Mouse (Mus musculus) limb, embryonic 15.5 days (tissue): ENCODE measurements around the gene Ggt6. TPM values are rescaled to one million over a fixed set of nuclear protein-coding genes. Genes with fewer than 3 reads are reported as not detected.
"Not testable (repeated sequence)": the region's sequence is repeated elsewhere in the genome, so short reads cannot be mapped to it uniquely, and the experiment has no call there.

Source experiments
- ATAC-seq: fragments of 200-750 bp; cut with Nextera tagmentation; 2 replicates; pipeline ENCODE4 v1.8.0; 2017; ENCODE audit warnings: low read depth, moderate TSS enrichment; ENCODE audit not compliant: insufficient number of reproducible peaks, low FRiP score, low TSS enrichment
- H3K27ac ChIP-seq: fragments of 300-500 bp; sonication (generic); 2 replicates; pipeline ENCODE4 v1.5.1; 2015; ENCODE audit warnings: moderate library complexity, mild to moderate bottlenecking, inconsistent platforms
- H3K27me3 ChIP-seq: fragments of 300-500 bp; sonication (generic); 2 replicates; pipeline ENCODE4 v1.6.1; 2015; ENCODE audit warnings: inconsistent platforms
- H3K36me3 ChIP-seq: fragments of 300-500 bp; sonication (generic); 2 replicates; pipeline ENCODE4 v1.6.1; 2015; ENCODE audit warnings: inconsistent platforms
- H3K4me1 ChIP-seq: fragments of 300-500 bp; sonication (generic); 2 replicates; pipeline ENCODE4 v1.6.1; 2015; ENCODE audit warnings: inconsistent platforms
- H3K4me2 ChIP-seq: fragments of 300-500 bp; sonication (generic); 2 replicates; pipeline ENCODE4 v1.6.1; 2015; ENCODE audit warnings: mild to moderate bottlenecking, inconsistent platforms
- H3K4me3 ChIP-seq: fragments of 300-500 bp; sonication (generic); 2 replicates; pipeline ENCODE4 v1.5.1; 2015; ENCODE audit warnings: mild to moderate bottlenecking, inconsistent platforms
- H3K9ac ChIP-seq: fragments of 300-500 bp; sonication (generic); 2 replicates; pipeline ENCODE4 v1.6.1; 2015; ENCODE audit warnings: inconsistent platforms
- H3K9me3 ChIP-seq: fragments of 300-500 bp; sonication (generic); 2 replicates; pipeline ENCODE4 v1.6.1; 2016; ENCODE audit warnings: inconsistent platforms
- WGBS: fragments of 180-500 bp; shearing (Covaris S2); methylation state at CpG from one replicate; pipeline ENCODE4 v1.1.7; 2015; 5-methylcytosine and 5-hydroxymethylcytosine counted together
- polyA plus RNA-seq: library from polyadenylated mRNA; unstranded; fragments of >200 nt; fragmentation: Nextera tagmentation; extraction: Ambion mirVana; gene quantifications from 2 replicates; pipeline ENCODE4 v1.2.1, GENCODE M21; 2015

Ggt6 gene
- polyA plus RNA-seq, 1 experiment from 2014 or later, result 11.5 TPM

DNA sequence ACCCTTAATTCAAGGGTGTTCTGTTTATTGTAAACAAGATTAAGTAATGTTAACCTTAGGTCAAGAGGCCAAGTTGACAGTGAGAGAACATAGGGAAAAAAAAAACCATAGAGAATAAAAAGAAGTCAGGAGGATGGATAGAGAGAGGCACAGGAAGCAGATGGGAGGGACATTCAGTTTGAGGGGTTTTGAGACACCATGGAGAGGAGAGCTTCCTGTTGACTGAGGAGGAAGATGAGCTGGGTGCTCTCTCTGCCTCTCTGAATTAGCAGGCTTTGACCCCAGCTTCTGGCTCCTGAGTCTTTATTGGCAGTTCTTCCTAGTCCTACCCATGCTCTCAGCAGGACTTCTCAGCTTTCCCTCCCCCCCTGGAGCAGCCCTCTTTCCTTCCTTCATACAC, 10.1 kb upstream of the Ggt6 start:
- no peak for ATAC-seq
- Histone ChIP-seq H3K4me1 (peaks cover 2% of the 10 kb centered on the region; the same call in 1 of the 2 replicates), H3K9me3 (no peaks in the 10 kb centered on the region), H3K27ac (no peak overlapping the region), H3K9ac (no peak overlapping the region), H3K4me3 (no peak overlapping the region), H3K36me3 (no peaks in the 10 kb centered on the region), H3K4me2 (no peak overlapping the region), H3K27me3 (no peaks in the 10 kb centered on the region)

DNA sequence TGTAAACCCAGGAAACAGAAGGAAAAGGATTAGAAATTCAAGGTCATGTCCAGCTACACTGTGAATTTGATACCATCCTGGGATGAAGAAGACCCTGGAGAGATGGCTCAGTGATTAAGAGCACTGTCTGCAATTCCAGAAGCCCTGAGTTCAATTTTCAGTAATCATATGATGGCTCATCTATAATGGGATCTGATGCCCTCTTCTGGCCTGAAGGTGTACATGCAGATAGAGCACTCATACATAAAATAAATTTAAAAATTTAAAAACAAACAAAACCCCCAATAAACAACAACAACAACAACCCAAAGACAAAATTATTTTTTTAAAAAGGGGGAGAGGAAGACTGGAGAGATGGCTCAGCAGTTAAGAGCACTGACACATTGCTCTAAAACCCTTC, 8.4 kb upstream of the Ggt6 start:
- no peak overlapping the region for H3K27ac ChIP-seq
- no peaks in the 10 kb centered on the region for H3K36me3 ChIP-seq
- peaks cover 2% of the 10 kb centered on the region; the same call in 1 of the 2 replicates for H3K4me1 ChIP-seq
- no peaks in the 10 kb centered on the region for H3K9me3 ChIP-seq
- no peak overlapping the region for H3K9ac ChIP-seq
- H3K4me3 ChIP-seq, result no peak overlapping the region
- no peaks in the 10 kb centered on the region for H3K27me3 ChIP-seq
- no peak overlapping the region for H3K4me2 ChIP-seq
- ATAC-seq, result no peak

DNA sequence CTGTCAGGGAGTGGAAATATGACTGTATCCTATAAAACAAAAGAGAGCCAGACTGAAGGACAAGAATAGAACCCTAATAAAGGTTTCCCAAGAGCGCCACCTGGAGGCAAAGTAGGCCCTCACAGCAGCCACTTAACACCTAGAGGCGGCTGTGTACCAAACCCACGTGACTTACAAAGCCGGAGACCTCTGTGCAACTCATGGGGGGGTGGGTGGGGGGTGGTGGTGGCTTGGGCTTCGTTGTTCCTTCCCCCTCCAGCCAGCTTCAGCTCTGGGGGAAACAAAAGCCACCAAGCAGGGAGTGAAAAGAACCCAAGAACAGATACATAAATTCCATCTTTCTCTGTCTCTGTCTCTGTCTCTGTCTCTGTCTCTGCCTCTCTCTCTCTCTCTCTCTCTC, 6.6 kb upstream of the Ggt6 start:
- WGBS, result 4% methylated on average over 5 of the region's 5 CpGs
- H3K36me3 ChIP-seq, result no peaks in the 10 kb centered on the region
- H3K4me1 ChIP-seq, result peaks cover 2% of the 10 kb centered on the region; the same call in 1 of the 2 replicates
- no peaks in the 10 kb centered on the region for H3K27me3 ChIP-seq
- H3K4me2 ChIP-seq, result no peak overlapping the region
- no peak overlapping the region for H3K27ac ChIP-seq
- H3K9me3 ChIP-seq, result no peaks in the 10 kb centered on the region
- no peak overlapping the region for H3K4me3 ChIP-seq
- no peak for ATAC-seq
- H3K9ac ChIP-seq, result no peak overlapping the region

DNA sequence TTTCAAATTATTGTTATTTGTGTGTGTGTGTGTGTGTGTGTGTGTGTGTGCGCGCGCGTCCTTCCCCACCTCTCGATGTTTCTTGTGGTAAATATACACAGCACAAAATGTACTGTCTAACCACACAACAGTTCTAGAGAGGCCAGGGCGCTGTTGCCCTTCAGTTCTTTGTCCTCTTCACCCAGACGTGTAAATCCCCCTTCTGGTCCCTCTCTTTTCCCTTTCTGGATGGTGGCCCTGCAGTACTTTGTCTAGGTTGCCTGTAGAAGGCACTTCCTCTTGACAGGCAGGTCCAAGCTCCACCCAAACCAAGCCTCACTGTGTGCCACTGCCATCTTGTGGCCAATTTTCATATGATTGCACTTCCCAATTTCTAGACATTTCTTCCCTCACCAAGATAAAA, 6.0 kb upstream of the Ggt6 start:
- Histone ChIP-seq H3K4me2 (peak overlapping the region; percentile 32; the same call in 1 of the 2 replicates), H3K36me3 (no peaks in the 10 kb centered on the region), H3K27me3 (no peaks in the 10 kb centered on the region), H3K27ac (no peak overlapping the region), H3K4me3 (no peak overlapping the region; the same call in 1 of the 2 replicates), H3K9me3 (no peaks in the 10 kb centered on the region), H3K4me1 (peaks cover 2% of the 10 kb centered on the region; the same call in 1 of the 2 replicates), H3K9ac (no peak overlapping the region)
- ATAC-seq, result no peak
- WGBS, result 58% methylated on average over 7 of the region's 7 CpGs

DNA sequence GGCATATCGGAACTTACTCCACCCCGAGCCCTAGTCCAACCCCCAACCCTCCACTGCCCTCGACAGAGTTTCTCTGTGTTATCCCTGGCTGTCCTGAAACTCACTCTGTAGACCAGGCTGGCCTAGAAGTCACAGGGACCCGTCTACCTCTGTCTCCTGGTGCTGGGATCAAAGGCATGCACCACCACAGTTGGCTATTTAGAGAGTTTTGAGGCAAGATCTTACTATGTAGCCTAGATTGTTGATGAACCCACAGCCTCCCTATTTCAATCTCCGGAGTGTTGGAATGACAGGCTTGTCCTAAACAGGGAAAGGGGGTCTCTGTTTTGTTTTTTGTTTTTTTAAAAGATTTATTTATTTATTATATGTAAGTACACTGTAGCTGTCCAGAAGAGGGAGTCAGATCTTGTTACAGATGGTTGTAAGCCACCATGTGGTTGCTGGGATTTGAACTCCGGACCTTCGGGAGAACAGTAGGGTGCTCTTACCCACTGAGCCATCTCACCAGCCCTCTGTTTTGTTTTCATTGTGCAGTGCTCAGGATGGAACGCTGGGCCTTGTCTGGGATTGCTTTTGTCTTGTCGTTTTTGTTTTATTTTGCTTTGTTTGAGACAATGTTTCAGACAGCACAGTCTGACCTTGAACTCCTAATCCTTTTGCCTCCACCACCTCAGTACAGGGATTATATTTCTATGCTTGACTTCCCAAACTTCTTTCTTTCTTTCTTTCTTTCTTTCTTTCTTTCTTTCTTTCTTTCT, 4.8 kb upstream of the Ggt6 start:
- not testable (repeated sequence) for H3K4me1 ChIP-seq, H3K36me3 ChIP-seq, ATAC-seq, H3K9me3 ChIP-seq, H3K27me3 ChIP-seq, H3K4me3 ChIP-seq, H3K9ac ChIP-seq, H3K4me2 ChIP-seq, H3K27ac ChIP-seq
- WGBS, result 68% methylated on average over 9 of the region's 9 CpGs

DNA sequence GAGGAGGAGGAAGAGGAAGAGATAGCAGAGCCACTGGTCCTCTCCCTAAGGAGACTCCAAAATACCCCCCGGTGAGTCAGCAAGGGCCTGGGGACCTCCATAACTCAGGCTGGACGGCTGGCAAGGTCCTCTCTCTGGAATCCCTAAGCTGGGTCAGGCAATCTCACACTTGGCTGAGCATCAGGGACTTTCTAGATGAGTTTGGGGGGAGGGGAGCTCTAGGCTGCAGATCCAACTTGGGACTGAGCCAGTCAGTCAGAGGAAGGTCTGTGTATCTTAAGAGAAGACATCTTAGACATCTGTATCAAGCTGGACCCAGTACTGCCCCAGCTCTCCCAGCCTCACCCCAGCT, 344 bp downstream of the Ggt6 start:
- Histone ChIP-seq H3K4me1 (peaks cover 19% of the 10 kb centered on the region), H3K27ac (peak overlapping the region; percentile 65), H3K27me3 (no peaks in the 10 kb centered on the region), H3K9me3 (no peaks in the 10 kb centered on the region), H3K4me3 (0 out of 2 replicates have a peak overlapping the region, but pooled peaks have one; percentile 4), H3K9ac (no peak overlapping the region), H3K4me2 (no peak overlapping the region), H3K36me3 (no peaks in the 10 kb centered on the region)
- WGBS, result 47% methylated on average over 2 of the region's 2 CpGs
- no peak for ATAC-seq

DNA sequence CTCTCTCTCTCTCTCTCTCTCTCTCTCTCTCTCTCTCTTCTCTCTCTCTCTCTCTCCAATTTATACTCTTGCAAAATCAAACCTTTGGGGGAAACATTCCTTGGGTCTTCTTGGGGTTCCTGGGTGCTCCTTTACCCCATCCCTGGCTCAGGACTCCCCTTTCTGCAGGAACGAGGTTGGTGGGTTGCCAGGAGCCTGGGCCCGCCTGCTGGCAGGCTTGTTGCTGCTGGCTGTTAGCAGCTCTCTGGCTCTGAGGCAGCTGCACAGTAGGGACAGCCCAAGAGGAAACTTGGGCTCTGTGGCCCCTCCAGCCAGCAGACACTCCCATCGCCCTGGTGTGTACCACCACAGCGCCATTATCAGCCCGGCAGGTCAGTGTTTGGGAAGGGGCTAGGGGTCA, 945 bp downstream of the Ggt6 start:
- Histone ChIP-seq H3K9ac (no peak overlapping the region), H3K4me1 (peaks cover 19% of the 10 kb centered on the region), H3K9me3 (no peaks in the 10 kb centered on the region), H3K27me3 (no peaks in the 10 kb centered on the region), H3K4me2 (0 out of 2 replicates have a peak overlapping the region, but pooled peaks have one; percentile 12), H3K4me3 (no peak overlapping the region), H3K36me3 (no peaks in the 10 kb centered on the region), H3K27ac (no peak overlapping the region)
- WGBS, result 71% methylated on average over 5 of the region's 5 CpGs
- no peak for ATAC-seq

DNA sequence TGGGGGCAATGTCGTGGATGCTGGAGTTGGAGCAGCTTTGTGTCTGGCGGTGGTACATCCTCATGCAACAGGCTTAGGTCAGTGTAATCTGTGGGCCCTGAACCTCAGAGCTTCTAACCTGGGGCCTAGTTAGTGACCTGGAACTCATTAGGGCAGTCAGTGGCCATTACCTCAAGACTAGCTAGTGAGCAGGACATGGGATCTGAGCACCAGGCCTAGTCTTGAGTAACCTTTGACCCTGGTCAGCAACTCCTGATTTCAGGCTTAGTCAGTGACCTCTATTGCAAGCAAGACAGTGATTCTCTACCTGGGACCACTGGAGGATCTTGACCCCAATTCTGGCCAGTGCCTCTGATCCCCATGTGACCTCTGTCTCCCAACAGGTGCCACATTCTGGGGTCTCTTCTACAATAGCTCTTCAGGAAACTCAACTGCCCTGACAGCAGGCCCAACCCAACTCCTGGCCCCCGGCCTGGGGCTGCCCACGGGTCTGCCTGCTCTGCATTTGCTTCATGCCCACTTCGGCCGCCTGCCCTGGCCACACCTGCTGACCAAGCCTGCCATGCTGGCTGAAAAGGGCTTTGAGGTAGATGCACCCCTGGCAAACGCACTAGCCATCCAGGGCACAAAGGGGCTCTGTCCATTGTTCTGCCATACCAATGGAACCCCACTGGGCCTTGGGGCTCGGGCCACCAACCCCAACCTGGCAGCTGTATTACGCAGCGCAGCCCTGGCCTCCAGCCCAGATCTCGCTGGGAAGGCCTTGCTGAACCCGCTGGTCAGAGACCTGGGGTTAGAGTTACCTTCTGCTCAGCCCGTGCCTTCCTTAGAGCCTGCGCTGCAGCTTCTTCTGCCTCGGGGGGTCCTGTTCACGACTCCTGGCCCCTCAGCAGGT, 1.7 kb downstream of the Ggt6 start:
- no peak for ATAC-seq
- no peak overlapping the region for H3K27ac ChIP-seq
- no peak overlapping the region for H3K9ac ChIP-seq
- peaks cover 23% of the 10 kb centered on the region for H3K4me1 ChIP-seq
- no peaks in the 10 kb centered on the region for H3K9me3 ChIP-seq
- H3K4me2 ChIP-seq, result 0 out of 2 replicates have a peak overlapping the region, but pooled peaks have one; percentile 12
- no peaks in the 10 kb centered on the region for H3K36me3 ChIP-seq
- 85% methylated on average over 16 of the region's 16 CpGs for WGBS
- H3K27me3 ChIP-seq, result no peaks in the 10 kb centered on the region
- H3K4me3 ChIP-seq, result no peak overlapping the region

DNA sequence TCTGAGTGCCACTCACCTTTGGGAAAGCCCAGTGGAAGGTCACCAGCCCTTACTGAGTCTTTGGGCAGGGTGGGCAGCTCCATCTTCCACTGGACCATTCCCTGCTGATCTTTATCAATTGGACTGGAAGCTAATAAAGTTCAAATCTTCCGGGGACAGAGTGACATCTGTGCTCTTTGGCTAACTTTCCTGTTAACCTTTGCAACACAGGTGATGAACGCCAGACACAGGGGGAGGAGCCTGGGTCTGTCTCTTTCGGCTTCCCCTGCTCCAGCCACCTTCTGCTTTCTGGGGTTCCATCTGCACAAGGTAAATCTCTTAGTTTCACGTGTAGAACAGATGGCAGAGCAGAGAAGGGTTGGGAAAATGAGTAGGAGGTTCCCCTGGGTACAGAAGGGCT, 3.1 kb downstream of the Ggt6 start:
- H3K4me1 ChIP-seq, result peaks cover 29% of the 10 kb centered on the region
- H3K4me2 ChIP-seq, result no peak overlapping the region
- H3K9ac ChIP-seq, result no peak overlapping the region
- no peaks in the 10 kb centered on the region for H3K27me3 ChIP-seq
- 47% methylated on average over 4 of the region's 4 CpGs for WGBS
- no peak overlapping the region for H3K4me3 ChIP-seq
- H3K36me3 ChIP-seq, result peaks cover 10% of the 10 kb centered on the region
- H3K27ac ChIP-seq, result no peak overlapping the region
- ATAC-seq, result no peak
- no peaks in the 10 kb centered on the region for H3K9me3 ChIP-seq

DNA sequence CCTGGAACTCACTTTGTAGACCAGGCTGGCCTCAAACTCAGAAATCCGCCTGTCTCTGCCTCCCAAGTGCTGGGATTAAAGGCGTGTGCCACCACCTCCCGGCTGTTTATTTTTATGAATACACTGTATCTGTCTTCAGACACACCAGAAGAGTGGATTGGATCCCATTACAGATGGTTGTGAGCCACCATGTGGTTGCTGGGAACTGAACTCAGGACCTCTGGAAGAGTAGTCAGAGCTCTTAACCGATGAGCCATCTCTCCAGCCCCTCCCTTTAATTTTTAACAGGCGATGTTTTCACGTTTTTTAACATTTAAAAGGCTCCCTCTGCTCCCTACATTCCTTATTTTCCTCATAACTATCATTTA, 5.3 kb downstream of the Ggt6 start:
- Histone ChIP-seq H3K27ac (peak overlapping the region; percentile 91), H3K4me2 (peak overlapping the region; percentile 84), H3K9ac (peak overlapping the region; percentile 83), H3K4me1 (peaks cover 18% of the 10 kb centered on the region), H3K36me3 (peaks cover 31% of the 10 kb centered on the region), H3K4me3 (peak overlapping the region; percentile 87)
- H3K27me3 ChIP-seq, H3K9me3 ChIP-seq, ATAC-seq: not testable (repeated sequence)
- WGBS, result 40% methylated on average over 6 of the region's 6 CpGs

DNA sequence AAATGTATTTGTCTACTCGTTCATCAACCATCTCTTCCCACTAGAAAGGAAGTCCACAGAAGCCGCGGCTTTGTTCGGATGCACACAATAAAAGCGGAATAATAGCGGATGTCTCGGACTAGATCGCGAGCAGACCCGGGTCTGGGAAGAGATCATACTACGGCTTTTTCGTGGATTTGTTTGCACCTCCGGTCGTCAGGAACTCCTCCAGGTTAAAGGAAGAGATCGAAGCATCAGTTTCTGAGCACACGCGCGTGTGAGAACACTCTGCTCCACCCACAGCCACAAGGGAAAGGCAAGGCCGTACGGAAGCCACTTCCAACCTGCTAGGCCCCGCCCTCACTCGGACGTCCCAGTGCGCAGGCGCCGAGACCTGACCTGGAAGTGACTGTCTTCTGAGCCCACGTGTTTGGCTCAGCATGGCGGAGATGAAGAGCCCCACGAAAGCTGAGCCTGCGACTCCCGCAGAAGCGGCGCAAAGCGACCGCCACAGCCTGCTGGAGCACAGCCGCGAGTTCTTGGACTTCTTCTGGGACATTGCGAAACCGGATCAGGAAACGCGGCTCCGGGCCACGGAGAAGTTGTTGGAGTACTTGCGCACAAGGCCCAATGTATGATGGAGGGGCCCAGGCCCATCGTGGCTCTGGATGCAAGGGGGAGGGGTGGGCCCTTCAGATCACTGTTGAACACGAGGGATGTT, 5.8 kb downstream of the Ggt6 start, which contains the start of gene Mybbp1a:
Mybbp1a (plus strand) TSS at position 391 of the 700 bp plus-strand sequence.
- H3K9me3 ChIP-seq, result no peaks in the 10 kb centered on the region

More for the DNA sequence above, 5.8 kb downstream of the Ggt6 start, which contains the start of gene Mybbp1a:
- peaks cover 13% of the 10 kb centered on the region for H3K4me1 ChIP-seq
- peak within 1 kb of the TSS; percentile 83 for H3K9ac ChIP-seq
- under 1% methylated on average over 46 of the region's 46 CpGs for WGBS
- ATAC-seq, result peak; percentile 88
- peak within 1 kb of the TSS; percentile 84 for H3K4me2 ChIP-seq
- H3K4me3 ChIP-seq, result peak within 1 kb of the TSS; percentile 87
- peaks cover 37% of the 10 kb centered on the region for H3K36me3 ChIP-seq
- peak within 1 kb of the TSS; percentile 91 for H3K27ac ChIP-seq
- no peaks in the 10 kb centered on the region for H3K27me3 ChIP-seq
